Mouse (Mus musculus) Muller cell, postnatal 12 days (primary cell): ENCODE data around the gene Tram2.
A peak's percentile ranks its signal among the peaks of the same experiment; 100 is the strongest.

Experiments
- DNase-seq: peaks from one replicate; pipeline ENCODE4 v3.0.0-alpha.2; 2015; ENCODE audit errors: inconsistent ontology term

Tram2 gene

GRCm38 (mm10) chr1:21079217-21079773 lies at the start of gene Tram2:
Tram2 (minus strand) TSS chr1:21079229.
- peak; percentile 96 for DNase-seq

GRCm38 (mm10) chr1:21124713-21125336 lies 45.8 kb upstream of the Tram2 start:
- DNase-seq = no peak

GRCm38 (mm10) chr1:21103784-21104183 lies 24.8 kb upstream of the Tram2 start:
- DNase-seq = no peak

- peak; percentile 41 for DNase-seq
Observed at GRCm38 (mm10) chr1:21101221-21102006, 22.4 kb upstream of the Tram2 start.

- DNase-seq = no peak
Observed at GRCm38 (mm10) chr1:21100726-21101125, 21.7 kb upstream of the Tram2 start.

GRCm38 (mm10) chr1:21097001-21097989 lies 18.3 kb upstream of the Tram2 start:
- DNase-seq = no peak

GRCm38 (mm10) chr1:21094644-21095215 lies 15.7 kb upstream of the Tram2 start:
- no peak for DNase-seq

GRCm38 (mm10) chr1:21089661-21090117 lies 10.7 kb upstream of the Tram2 start:
- no peak for DNase-seq

- DNase-seq = peak; percentile 36
Observed at GRCm38 (mm10) chr1:21086291-21086690, 7.3 kb upstream of the Tram2 start.

GRCm38 (mm10) chr1:21084661-21085060 lies 5.6 kb upstream of the Tram2 start:
- peak; percentile 34 for DNase-seq

GRCm38 (mm10) chr1:21080362-21080761 lies 1.3 kb upstream of the Tram2 start:
- no peak for DNase-seq

GRCm38 (mm10) chr1:21078481-21079214 lies 381 bp downstream of the Tram2 start:
- DNase-seq = no peak

GRCm38 (mm10) chr1:21077619-21078018 lies 1.4 kb downstream of the Tram2 start:
- no peak for DNase-seq

- DNase-seq = no peak
Observed at GRCm38 (mm10) chr1:21077191-21077590, 1.8 kb downstream of the Tram2 start.

GRCm38 (mm10) chr1:21075986-21076495 lies 3.0 kb downstream of the Tram2 start:
- DNase-seq = peak; percentile 47

GRCm38 (mm10) chr1:21074231-21074630 lies 4.8 kb downstream of the Tram2 start:
- peak; percentile 76 for DNase-seq

GRCm38 (mm10) chr1:21072875-21073444 lies 6.1 kb downstream of the Tram2 start:
- DNase-seq = no peak

GRCm38 (mm10) chr1:21070658-21071057 lies 8.4 kb downstream of the Tram2 start:
- no peak for DNase-seq

- no peak for DNase-seq
Observed at GRCm38 (mm10) chr1:21069830-21070522, 9.1 kb downstream of the Tram2 start.
